Mouse (Mus musculus): ENCODE measurements around the gene Dcaf5. TPM values are rescaled to one million over a fixed set of nuclear protein-coding genes. Genes with fewer than 3 reads are reported as not detected.

The Dcaf5 gene
- polyA plus RNA-seq, 1 experiment, result 17.2 TPM

GRCm38 (mm10) chr12:80329641-80330040 is 106.8 kb downstream of the Dcaf5 start:
- H3K27ac ChIP-seq (ENCODE audit: insufficient read depth, low read depth, low read length), result no peak overlapping the region
- WGBS, result 34% methylated on average over 2 of the region's 2 CpGs
- peak; percentile 24 for DNase-seq
- H3K4me1 ChIP-seq (ENCODE audit: control insufficient read depth, insufficient read depth, low read length), result peaks cover 13% of the 10 kb centered on the region; the same call in 1 of the 2 replicates
- no peak overlapping the region for H3K4me3 ChIP-seq (ENCODE audit: insufficient read depth, low read depth, low read length)
- H3K27me3 ChIP-seq (replicated peaks; ENCODE audit: control insufficient read depth, insufficient read depth, low read length), result no peaks in the 10 kb centered on the region
- TF ChIP-seq CTCF (conservative IDR thresholded peaks at IDR 0.05; ENCODE audit: insufficient read depth, insufficient read length, low read depth, low read length) (no peak), POLR2A (IDR thresholded peaks at IDR 0.05; ENCODE audit: low read depth, low read length) (no peak)
- H3K36me3 ChIP-seq (ENCODE audit: control insufficient read depth, insufficient read depth, low read length), result no peaks in the 10 kb centered on the region

GRCm38 (mm10) chr12:80326047-80326446 is 110.4 kb downstream of the Dcaf5 start:
- Histone ChIP-seq H3K27me3 (replicated peaks; ENCODE audit: control insufficient read depth, insufficient read depth, low read length) (no peaks in the 10 kb centered on the region), H3K4me1 (ENCODE audit: control insufficient read depth, insufficient read depth, low read length) (peaks cover 17% of the 10 kb centered on the region; the same call in 1 of the 2 replicates), H3K36me3 (ENCODE audit: control insufficient read depth, insufficient read depth, low read length) (no peaks in the 10 kb centered on the region), H3K4me3 (ENCODE audit: insufficient read depth, low read depth, low read length) (no peak overlapping the region), H3K27ac (ENCODE audit: insufficient read depth, low read depth, low read length) (0 out of 2 replicates have a peak overlapping the region, but pooled peaks have one; percentile 31)
- TF ChIP-seq POLR2A (IDR thresholded peaks at IDR 0.05; ENCODE audit: low read depth, low read length) (no peak), CTCF (conservative IDR thresholded peaks at IDR 0.05; ENCODE audit: insufficient read depth, insufficient read length, low read depth, low read length) (no peak)
- DNase-seq, result peak; percentile 52

GRCm38 (mm10) chr12:80324785-80325131 is 111.6 kb downstream of the Dcaf5 start:
- 44% methylated on average over 1 of the region's 1 CpGs for WGBS
- H3K36me3 ChIP-seq (ENCODE audit: control insufficient read depth, insufficient read depth, low read length), result no peaks in the 10 kb centered on the region
- no peak overlapping the region for H3K4me3 ChIP-seq (ENCODE audit: insufficient read depth, low read depth, low read length)
- peaks cover 17% of the 10 kb centered on the region; the same call in 1 of the 2 replicates for H3K4me1 ChIP-seq (ENCODE audit: control insufficient read depth, insufficient read depth, low read length)
- H3K27me3 ChIP-seq (replicated peaks; ENCODE audit: control insufficient read depth, insufficient read depth, low read length), result no peaks in the 10 kb centered on the region
- H3K27ac ChIP-seq (ENCODE audit: insufficient read depth, low read depth, low read length), result 0 out of 2 replicates have a peak overlapping the region, but pooled peaks have one; percentile 21
- TF ChIP-seq CTCF (conservative IDR thresholded peaks at IDR 0.05; ENCODE audit: insufficient read depth, insufficient read length, low read depth, low read length), result no peak
- peak; percentile 68 for DNase-seq

GRCm38 (mm10) chr12:80324051-80324784 is 112.2 kb downstream of the Dcaf5 start:
- Histone ChIP-seq H3K27ac (ENCODE audit: insufficient read depth, low read depth, low read length) (no peak overlapping the region), H3K27me3 (replicated peaks; ENCODE audit: control insufficient read depth, insufficient read depth, low read length) (no peaks in the 10 kb centered on the region), H3K4me1 (ENCODE audit: control insufficient read depth, insufficient read depth, low read length) (peaks cover 17% of the 10 kb centered on the region; the same call in 1 of the 2 replicates), H3K4me3 (ENCODE audit: insufficient read depth, low read depth, low read length) (no peak overlapping the region), H3K36me3 (ENCODE audit: control insufficient read depth, insufficient read depth, low read length) (no peaks in the 10 kb centered on the region)
- TF ChIP-seq POLR2A (IDR thresholded peaks at IDR 0.05; ENCODE audit: low read depth, low read length), result no peak
- no peak for TF ChIP-seq CTCF (conservative IDR thresholded peaks at IDR 0.05; ENCODE audit: insufficient read depth, insufficient read length, low read depth, low read length)
- WGBS, result 81% methylated on average over 9 of the region's 9 CpGs
- no peak for DNase-seq

GRCm38 (mm10) chr12:80323371-80324050 is 112.9 kb downstream of the Dcaf5 start:
- peak; percentile 49 for DNase-seq

GRCm38 (mm10) chr12:80322494-80322893 is 113.9 kb downstream of the Dcaf5 start:
- Histone ChIP-seq H3K27me3 (replicated peaks; ENCODE audit: control insufficient read depth, insufficient read depth, low read length) (no peaks in the 10 kb centered on the region), H3K36me3 (ENCODE audit: control insufficient read depth, insufficient read depth, low read length) (no peaks in the 10 kb centered on the region), H3K4me3 (ENCODE audit: insufficient read depth, low read depth, low read length) (no peak overlapping the region), H3K4me1 (ENCODE audit: control insufficient read depth, insufficient read depth, low read length) (peaks cover 17% of the 10 kb centered on the region; the same call in 1 of the 2 replicates), H3K27ac (ENCODE audit: insufficient read depth, low read depth, low read length) (no peak overlapping the region)
- WGBS, result 80% methylated on average over 6 of the region's 6 CpGs
- no peak for DNase-seq
- TF ChIP-seq CTCF (conservative IDR thresholded peaks at IDR 0.05; ENCODE audit: insufficient read depth, insufficient read length, low read depth, low read length) (no peak), POLR2A (IDR thresholded peaks at IDR 0.05; ENCODE audit: low read depth, low read length) (no peak)

More at GRCm38 (mm10) chr12:80323371-80324050, 112.9 kb downstream of the Dcaf5 start:
- Histone ChIP-seq H3K27ac (ENCODE audit: insufficient read depth, low read depth, low read length) (no peak overlapping the region), H3K27me3 (replicated peaks; ENCODE audit: control insufficient read depth, insufficient read depth, low read length) (no peaks in the 10 kb centered on the region), H3K36me3 (ENCODE audit: control insufficient read depth, insufficient read depth, low read length) (no peaks in the 10 kb centered on the region), H3K4me3 (ENCODE audit: insufficient read depth, low read depth, low read length) (no peak overlapping the region), H3K4me1 (ENCODE audit: control insufficient read depth, insufficient read depth, low read length) (peaks cover 17% of the 10 kb centered on the region; the same call in 1 of the 2 replicates)
- TF ChIP-seq POLR2A (IDR thresholded peaks at IDR 0.05; ENCODE audit: low read depth, low read length) (no peak), CTCF (conservative IDR thresholded peaks at IDR 0.05; ENCODE audit: insufficient read depth, insufficient read length, low read depth, low read length) (0 out of 2 replicates have a peak, but pooled peaks have one; percentile 6)
- whole genome bisulfite sequencing, result 64% methylated on average over 8 of the region's 8 CpGs

GRCm38 (mm10) chr12:80319062-80319461 is 117.3 kb downstream of the Dcaf5 start:
- no peaks in the 10 kb centered on the region for H3K36me3 ChIP-seq (ENCODE audit: control insufficient read depth, insufficient read depth, low read length)
- H3K27ac ChIP-seq (ENCODE audit: insufficient read depth, low read depth, low read length), result no peak overlapping the region
- peak; percentile 68 for DNase-seq
- no peak overlapping the region for H3K4me3 ChIP-seq (ENCODE audit: insufficient read depth, low read depth, low read length)
- no peaks in the 10 kb centered on the region for H3K4me1 ChIP-seq (ENCODE audit: control insufficient read depth, insufficient read depth, low read length)
- WGBS, result 70% methylated on average over 2 of the region's 2 CpGs
- TF ChIP-seq POLR2A (IDR thresholded peaks at IDR 0.05; ENCODE audit: low read depth, low read length), result no peak
- H3K27me3 ChIP-seq (replicated peaks; ENCODE audit: control insufficient read depth, insufficient read depth, low read length), result no peaks in the 10 kb centered on the region

Data from kidney, adult 2 months (tissue).